In the genomic region with DNA sequence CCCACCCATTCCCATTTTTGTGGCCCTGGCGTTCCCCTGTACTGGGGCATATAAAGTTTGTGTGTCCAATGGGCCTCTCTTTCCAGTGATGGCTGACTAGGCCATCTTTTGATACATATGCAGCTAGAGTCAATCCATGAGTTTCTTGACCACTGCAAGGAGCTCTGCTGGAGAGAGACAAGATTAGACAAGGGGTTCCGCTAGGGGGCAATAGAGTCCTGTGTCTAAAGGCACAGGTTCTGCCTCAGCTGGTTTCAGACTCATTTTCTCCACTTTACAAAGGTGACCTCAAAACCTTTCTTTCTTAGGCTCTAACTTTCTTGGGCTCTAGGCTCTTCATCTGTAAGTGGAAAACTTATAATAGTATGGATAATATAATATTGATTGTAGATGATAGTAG, we compare ENCODE assay signal across 8 mouse cellular contexts. TPM values are rescaled to one million over a fixed set of nuclear protein-coding genes. Genes with fewer than 3 reads are reported as not detected.
DNase-seq lines count a peak whose midpoint lies in the region; ATAC-seq lines count a peak whose summit lies in the region.
"Not testable (repeated sequence)": the region's sequence is repeated elsewhere in the genome, so short reads cannot be mapped to it uniquely, and the experiment has no call there.

No protein-coding gene starts in this region.

- not testable (repeated sequence) for H3K36me3 ChIP-seq in intestine, embryonic 16.5 days (ENCODE audit: control insufficient read depth, insufficient read depth, low read length)

- peak; percentile 78 for DNase-seq in T-cell, adult 2 months (ENCODE audit: low spot score)
- DNase-seq in cerebellum, postnatal 10 days = peak; percentile 86 to 92
- peak; percentile 80 for DNase-seq in gastrocnemius, adult 18-20 months (ENCODE audit: low spot score)
- peak; percentile 38 to 77 for DNase-seq in left cerebral cortex, postnatal 10 days (ENCODE audit: extremely low spot score in 1 of 2, low spot score in 2 of 2)
- peak; percentile 81 for DNase-seq in right cerebral cortex, postnatal 14 days
- DNase-seq in urinary bladder, postnatal 10 days (ENCODE audit: low spot score) = peak; percentile 26

- H3K27ac ChIP-seq in intestine, embryonic 16.5 days (ENCODE audit: low read length) = not testable (repeated sequence)

- WGBS in intestine, embryonic 16.5 days = 18% methylated on average over 2 of the region's 2 CpGs

- H3K9ac ChIP-seq in intestine, embryonic 16.5 days (ENCODE audit: low read depth, low read length) = not testable (repeated sequence)

- H3K9me3 ChIP-seq in intestine, embryonic 16.5 days (ENCODE audit: control insufficient read depth, low read length) = not testable (repeated sequence)

- H3K27me3 ChIP-seq in intestine, embryonic 16.5 days (replicated peaks; ENCODE audit: control insufficient read depth, insufficient read depth, low read length) = not testable (repeated sequence)

- ATAC-seq in intestine, embryonic 16.5 days = peak; percentile 62; the same call in 1 of the 2 replicates
- peak; percentile 95 for ATAC-seq in megakaryocyte progenitor cell, adult 5-6 weeks (replicated peaks; ENCODE audit: poor library complexity)

- H3K4me1 ChIP-seq in intestine, embryonic 16.5 days (ENCODE audit: control insufficient read depth, insufficient read depth, low read length) = not testable (repeated sequence)

- H3K4me2 ChIP-seq in intestine, embryonic 16.5 days (ENCODE audit: low read depth, low read length) = not testable (repeated sequence)

- not testable (repeated sequence) for H3K4me3 ChIP-seq in intestine, embryonic 16.5 days (ENCODE audit: low read length)

- intact Hi-C loops in left cerebral cortex, postnatal 10 days (cut with DNase I) = loop anchor here (5.0 kb wide), 1 partner anchor 57 kb away; no protein-coding TSS in a partner anchor

RNA-seq across cellular contexts. Expression of a gene that starts 13.3 kb away (rescaled TPM):
- 10 to 100 TPM; 25.5 to 32.9 TPM for total RNA-seq in gastrocnemius, adult 18-20 months (2021)
- 61.6 and 63.3 TPM in 2 replicates for polyA plus RNA-seq in intestine, embryonic 16.5 days (2015; fragmentation: Nextera tagmentation; extraction: Ambion mirVana)
- 10 to 100 TPM; 27.3 to 30.3 TPM for total RNA-seq in left cerebral cortex, postnatal 10 days (2021)
- 31.1 and 33.5 TPM in 2 replicates for total RNA-seq in megakaryocyte progenitor cell, adult 5-6 weeks (2015)
- total RNA-seq in megakaryocyte progenitor cell, adult 5-6 weeks (2017) = 19.0 and 25.2 TPM in 2 replicates

RNA-seq across cellular contexts. Expression of a gene that starts 50.4 kb away (rescaled TPM):
- total RNA-seq in gastrocnemius, adult 18-20 months (2021) = not detected
- 0.34 and 0.38 TPM in 2 replicates for polyA plus RNA-seq in intestine, embryonic 16.5 days (2015; fragmentation: Nextera tagmentation; extraction: Ambion mirVana)
- total RNA-seq in left cerebral cortex, postnatal 10 days (2021) = not detected
- total RNA-seq in megakaryocyte progenitor cell, adult 5-6 weeks (2015) = 0.68 and 2.1 TPM in 2 replicates
- 0.34 and 1.9 TPM in 2 replicates for total RNA-seq in megakaryocyte progenitor cell, adult 5-6 weeks (2017)

Comparison
In these comparisons a context has a peak if more than half of its experiments do, and no peak if none do; other contexts are left out.
1. DNase-seq: peak in every context shown above with its lines; median percentile 89 in cerebellum, postnatal 10 days; 81 in right cerebral cortex, postnatal 14 days; 80 in gastrocnemius, adult 18-20 months; 78 in T-cell, adult 2 months; 58 in left cerebral cortex, postnatal 10 days; 26 in urinary bladder, postnatal 10 days.